Mouse (Mus musculus) lung, embryonic 14.5 days (tissue): ENCODE results near the gene Tspan6. TPM values are rescaled to one million over a fixed set of nuclear protein-coding genes. Genes with fewer than 3 reads are reported as not detected.

Experiments
- ATAC-seq: fragments of 200-750 bp; cut with Nextera tagmentation; 2 replicates; pipeline ENCODE4 v1.8.0; 2017; ENCODE audit warnings: mild to moderate bottlenecking, moderate TSS enrichment, moderate library complexity; ENCODE audit not compliant: insufficient read depth
- DNase-seq: peaks from one replicate; pipeline ENCODE4 v3.0.0-alpha.2; 2015
- H3K27ac ChIP-seq: fragments of 300-500 bp; sonication (generic); 2 replicates; pipeline ENCODE4 v1.5.1; 2014; ENCODE audit warnings: low read depth, mild to moderate bottlenecking, moderate library complexity
- H3K27me3 ChIP-seq: fragments of 300-500 bp; sonication (generic); 2 replicates; pipeline ENCODE4 v1.6.1; 2014; ENCODE audit warnings: low read length, control low read depth; ENCODE audit not compliant: insufficient read depth
- H3K36me3 ChIP-seq: fragments of 300-500 bp; sonication (generic); 2 replicates; pipeline ENCODE4 v1.6.1; 2014; ENCODE audit warnings: control low read depth; ENCODE audit not compliant: insufficient read depth
- H3K4me1 ChIP-seq: fragments of 300-500 bp; sonication (generic); 2 replicates; pipeline ENCODE4 v1.6.1; 2014; ENCODE audit warnings: antibody characterized with exemption, control low read depth; ENCODE audit not compliant: insufficient read depth
- H3K4me2 ChIP-seq: fragments of 300-500 bp; sonication (generic); 2 replicates; pipeline ENCODE4 v1.6.1; 2014; ENCODE audit warnings: mild to moderate bottlenecking
- H3K4me3 ChIP-seq: fragments of 300-500 bp; sonication (generic); 2 replicates; pipeline ENCODE4 v1.5.1; 2014; ENCODE audit warnings: low read depth, low read length
- H3K9ac ChIP-seq: fragments of 300-500 bp; sonication (generic); 2 replicates; pipeline ENCODE4 v1.6.1; 2014
- H3K9me3 ChIP-seq: fragments of 300-500 bp; sonication (generic); 2 replicates; pipeline ENCODE4 v1.6.1; 2016; ENCODE audit warnings: low read depth, low read length, control low read depth
- CTCF ChIP-seq: IDR thresholded peaks from 2 replicates; pipeline ENCODE4 v1.5.1; 2016; ENCODE audit warnings: antibody characterized with exemption, low read depth
- WGBS: fragments of 180-500 bp; shearing (Covaris S2); extraction: QIAGEN DNeasy Blood & Tissue Kit; methylation state at CpG from one replicate; pipeline ENCODE4 v1.1.7; 2014; 5-methylcytosine and 5-hydroxymethylcytosine counted together
- polyA plus RNA-seq: library from polyadenylated mRNA; unstranded; fragments of >200 nt; fragmentation: Nextera tagmentation; extraction: Ambion mirVana; gene quantifications from 2 replicates; pipeline ENCODE4 v1.2.1, GENCODE M21; 2014

Gene Tspan6
- polyA plus RNA-seq, 1 experiment from 2014 or later = 189 TPM

DNA sequence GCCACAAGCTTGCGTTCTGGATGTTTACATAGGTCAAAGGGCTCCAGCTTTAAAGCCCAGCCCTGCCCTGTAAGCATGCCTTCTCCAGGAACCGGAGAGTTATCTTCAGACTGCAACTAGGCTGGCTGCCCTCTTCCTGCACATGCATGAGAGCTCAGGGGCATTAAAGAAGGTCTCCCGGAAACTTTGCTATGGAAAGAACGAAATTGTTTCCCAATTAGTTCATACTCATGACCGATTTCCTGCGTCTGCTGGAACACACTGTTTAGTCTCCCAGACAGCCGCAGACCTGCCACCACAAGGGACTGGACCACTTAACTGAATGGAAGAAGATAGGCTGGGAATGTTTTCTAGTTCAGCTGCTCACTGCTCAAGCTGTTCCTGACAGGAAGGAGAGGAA is 16.0 kb upstream of the Tspan6 start:
- WGBS = 28% methylated on average over 7 of the region's 7 CpGs
- peak overlapping the region; percentile 6; the same call in 1 of the 2 replicates for H3K27ac ChIP-seq
- peak; percentile 53; the same call in 1 of the 2 replicates for ATAC-seq

DNA sequence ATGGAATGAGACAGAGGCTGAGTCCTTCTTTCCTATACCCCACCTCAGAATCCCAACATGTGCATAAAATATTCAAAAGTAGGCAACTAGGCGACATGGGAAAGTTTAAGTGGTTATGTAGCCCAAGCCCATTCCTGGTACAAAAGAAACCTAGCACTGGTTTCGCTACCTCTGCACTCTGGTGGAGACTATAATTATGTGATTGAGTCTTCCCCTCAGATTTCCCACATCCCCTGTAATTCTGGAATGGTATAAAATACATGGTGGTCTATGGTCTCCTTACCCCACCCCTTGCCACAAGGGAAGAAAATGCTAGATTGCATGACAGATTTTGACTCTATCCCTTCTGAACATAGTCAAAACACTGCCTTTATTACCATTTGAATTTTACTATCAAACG is 14.8 kb upstream of the Tspan6 start:
- H3K27ac ChIP-seq = no peak overlapping the region
- no peak overlapping the region for H3K4me3 ChIP-seq
- DNase-seq = no peak
- no peak for TF ChIP-seq CTCF
- no peaks in the 10 kb centered on the region for H3K27me3 ChIP-seq
- no peaks in the 10 kb centered on the region for H3K9me3 ChIP-seq
- ATAC-seq = no peak
- no peak overlapping the region for H3K4me2 ChIP-seq
- no peak overlapping the region for H3K9ac ChIP-seq
- 90% methylated on average over 3 of the region's 3 CpGs for WGBS
- H3K4me1 ChIP-seq = no peaks in the 10 kb centered on the region
- no peaks in the 10 kb centered on the region for H3K36me3 ChIP-seq

More for the DNA sequence above, 16.0 kb upstream of the Tspan6 start:
- TF ChIP-seq CTCF = no peak
- no peak overlapping the region for H3K4me3 ChIP-seq
- H3K4me2 ChIP-seq = no peak overlapping the region
- peak; percentile 43 for DNase-seq
- H3K9ac ChIP-seq = no peak overlapping the region
- H3K9me3 ChIP-seq = no peaks in the 10 kb centered on the region
- no peaks in the 10 kb centered on the region for H3K27me3 ChIP-seq
- H3K4me1 ChIP-seq = no peaks in the 10 kb centered on the region
- H3K36me3 ChIP-seq = no peaks in the 10 kb centered on the region

DNA sequence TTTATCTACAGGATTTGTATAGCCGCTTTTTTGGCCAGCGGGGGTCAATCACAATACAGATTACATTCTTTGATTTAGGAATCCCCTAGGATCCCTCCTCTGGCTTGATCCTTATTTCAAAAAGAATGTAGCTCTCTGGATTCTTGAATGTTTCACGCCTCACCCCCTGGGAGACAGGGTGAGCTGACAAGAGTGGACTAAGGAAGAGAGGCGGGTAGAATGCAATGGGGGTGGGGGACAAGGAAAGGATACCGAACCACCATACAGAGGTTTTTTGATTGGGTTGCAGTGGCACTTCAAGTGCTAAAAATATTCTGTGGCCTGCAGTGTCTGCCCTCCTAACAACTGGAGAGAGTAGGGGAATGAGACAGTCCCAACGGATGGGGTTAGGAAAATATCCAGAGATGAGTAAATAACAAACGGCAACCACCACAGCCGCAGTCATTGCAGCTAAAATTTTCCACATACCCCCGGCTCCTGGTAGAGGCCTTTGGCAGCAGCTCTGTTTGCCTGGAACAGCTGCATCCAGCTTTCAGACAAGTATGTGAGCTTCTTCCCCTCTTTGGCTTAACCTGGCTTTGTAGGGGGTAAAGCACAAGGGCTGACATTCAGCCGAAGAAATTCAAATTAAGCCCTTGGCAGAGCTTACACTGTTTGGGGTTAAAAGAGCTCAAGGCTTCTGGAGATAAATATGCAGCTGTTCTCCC is 13.3 kb upstream of the Tspan6 start:
- no peak for TF ChIP-seq CTCF
- H3K4me2 ChIP-seq = no peak overlapping the region
- no peaks in the 10 kb centered on the region for H3K4me1 ChIP-seq
- no peak overlapping the region for H3K4me3 ChIP-seq
- ATAC-seq = peak; percentile 85
- H3K36me3 ChIP-seq = no peaks in the 10 kb centered on the region
- DNase-seq = peak; percentile 72
- no peaks in the 10 kb centered on the region for H3K9me3 ChIP-seq
- H3K9ac ChIP-seq = no peak overlapping the region
- H3K27me3 ChIP-seq = no peaks in the 10 kb centered on the region
- peak overlapping the region; percentile 63 for H3K27ac ChIP-seq
- 31% methylated on average over 10 of the region's 10 CpGs for WGBS

DNA sequence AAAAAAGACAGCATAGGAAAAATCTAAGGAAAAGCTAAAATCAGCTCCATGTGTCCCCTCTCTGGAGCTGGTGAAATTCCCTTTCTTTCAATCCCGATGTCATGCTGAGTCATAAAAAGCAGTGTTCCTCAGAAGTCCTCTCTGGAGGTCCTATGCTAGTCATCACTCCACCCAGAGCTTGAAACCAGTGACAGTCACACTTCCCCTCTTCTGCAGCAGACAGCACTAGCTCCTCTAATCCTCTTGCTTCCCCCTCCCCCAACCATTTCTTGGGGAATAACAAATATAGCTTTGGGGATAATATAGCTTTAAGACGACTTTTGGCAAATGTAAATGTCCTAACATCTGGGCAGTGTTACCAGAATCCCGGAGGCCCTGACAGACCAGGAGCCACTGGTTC is 10.0 kb upstream of the Tspan6 start, which contains the start of gene Srpx2:
Gene Srpx2, plus strand, starts transcription at position 166 of the 400 bp plus-strand sequence.
- peak; percentile 33; the same call in 1 of the 2 replicates for ATAC-seq
- Histone ChIP-seq H3K27ac (no peak within 1 kb of the TSS), H3K36me3 (no peaks in the 10 kb centered on the region), H3K4me2 (peak within 1 kb of the TSS; percentile 35; the same call in 1 of the 2 replicates), H3K9ac (no peak within 1 kb of the TSS), H3K27me3 (no peaks in the 10 kb centered on the region), H3K9me3 (no peaks in the 10 kb centered on the region), H3K4me1 (no peaks in the 10 kb centered on the region), H3K4me3 (no peak within 1 kb of the TSS)
- TF ChIP-seq CTCF = no peak
- WGBS = 27% methylated on average over 3 of the region's 3 CpGs
- DNase-seq = peak; percentile 42

DNA sequence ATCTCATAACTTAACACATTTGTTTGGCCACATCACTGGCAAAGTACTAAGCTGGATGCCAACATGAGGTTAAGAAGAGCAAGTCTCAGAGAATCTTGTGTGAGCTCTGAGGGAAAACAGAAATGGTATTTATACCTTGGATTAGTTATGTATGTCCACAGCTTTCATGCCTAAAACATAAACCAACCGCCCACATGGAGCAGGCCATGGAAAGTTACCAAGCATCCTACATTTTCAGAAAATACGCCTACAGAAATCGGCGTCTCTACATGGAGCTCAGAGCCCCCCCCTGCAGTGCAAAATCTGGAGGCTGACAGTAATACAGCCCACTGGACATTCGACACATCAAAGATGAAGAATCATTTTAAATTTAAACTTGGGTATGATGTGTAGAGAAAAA is 10.1 kb downstream of the Tspan6 start:
- no peaks in the 10 kb centered on the region for H3K9me3 ChIP-seq
- H3K4me1 ChIP-seq = no peaks in the 10 kb centered on the region
- ATAC-seq (no peak), DNase-seq (no peak)
- 0 out of 2 replicates have a peak, but pooled peaks cover 6% of the 10 kb centered on the region for H3K36me3 ChIP-seq
- H3K4me2 ChIP-seq = no peak overlapping the region
- no peak for TF ChIP-seq CTCF
- no peak overlapping the region for H3K4me3 ChIP-seq
- 80% methylated on average over 5 of the region's 5 CpGs for WGBS
- no peak overlapping the region for H3K27ac ChIP-seq
- no peaks in the 10 kb centered on the region for H3K27me3 ChIP-seq
- H3K9ac ChIP-seq = no peak overlapping the region

DNA sequence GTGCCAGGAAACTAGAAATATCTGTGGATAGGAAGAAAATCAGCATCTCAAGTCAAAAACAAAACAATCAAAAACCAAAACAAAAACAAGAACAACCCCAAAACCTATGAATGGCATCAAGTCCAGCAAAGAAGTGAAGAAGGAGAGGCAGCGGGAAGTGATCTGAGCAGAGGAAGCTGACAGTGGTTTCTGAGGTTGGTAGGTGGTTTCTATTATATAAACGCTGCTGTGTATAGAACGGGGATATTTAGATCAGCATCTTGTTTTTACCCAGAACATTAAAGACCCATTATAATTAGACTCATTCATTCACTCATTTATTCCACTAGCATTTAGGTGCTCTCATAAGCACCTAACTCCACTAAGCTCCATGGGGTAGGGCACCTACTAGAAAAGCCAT is 10.9 kb downstream of the Tspan6 start:
- ATAC-seq (no peak), DNase-seq (no peak)
- no peak overlapping the region for H3K27ac ChIP-seq
- no peaks in the 10 kb centered on the region for H3K4me1 ChIP-seq
- no peaks in the 10 kb centered on the region for H3K27me3 ChIP-seq
- 89% methylated on average over 3 of the region's 3 CpGs for WGBS
- H3K9me3 ChIP-seq = no peaks in the 10 kb centered on the region
- no peak overlapping the region for H3K4me3 ChIP-seq
- TF ChIP-seq CTCF = no peak
- no peak overlapping the region for H3K4me2 ChIP-seq
- no peak overlapping the region for H3K9ac ChIP-seq
- H3K36me3 ChIP-seq = 0 out of 2 replicates have a peak, but pooled peaks cover 6% of the 10 kb centered on the region

DNA sequence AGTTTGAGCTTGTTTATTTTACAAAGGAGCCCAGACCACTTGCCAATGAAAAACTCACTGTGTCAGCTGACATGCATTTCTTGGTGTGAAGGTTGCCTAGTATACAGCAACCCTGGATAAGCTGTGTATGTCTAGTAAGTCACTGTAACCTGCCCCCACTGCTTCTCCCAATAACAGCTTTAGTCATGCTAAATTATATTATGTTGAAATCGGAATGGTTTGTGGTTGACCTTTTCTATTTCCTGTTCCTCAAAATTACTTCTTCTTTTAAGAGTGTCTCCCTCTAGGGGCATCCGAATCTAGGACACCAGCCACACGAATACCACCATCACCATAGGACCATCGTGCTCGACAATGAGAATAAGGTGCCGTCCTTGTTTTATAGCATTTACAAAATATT is 28.5 kb downstream of the Tspan6 start:
- H3K4me3 ChIP-seq = no peak overlapping the region
- H3K9me3 ChIP-seq = no peaks in the 10 kb centered on the region
- TF ChIP-seq CTCF = no peak
- H3K27me3 ChIP-seq = no peaks in the 10 kb centered on the region
- no peak overlapping the region for H3K9ac ChIP-seq
- no peaks in the 10 kb centered on the region for H3K36me3 ChIP-seq
- H3K4me1 ChIP-seq = no peaks in the 10 kb centered on the region
- H3K27ac ChIP-seq = no peak overlapping the region
- no peak for DNase-seq
- WGBS = 80% methylated on average over 6 of the region's 6 CpGs
- H3K4me2 ChIP-seq = no peak overlapping the region
- no peak for ATAC-seq
